Mouse (Mus musculus) testis, adult 2 months (tissue): ENCODE measurements around the gene Pde4d.

Experiments
- CTCF ChIP-seq: fragments of 200-500 bp; IDR thresholded peaks from 2 replicates; pipeline ENCODE4 v1.5.1; 2012; ENCODE audit warnings: low read depth, mild to moderate bottlenecking, inconsistent platforms, low read length, moderate library complexity; ENCODE audit not compliant: control insufficient read depth, insufficient read depth, insufficient replicate concordance
- POLR2A ChIP-seq: fragments of 200-500 bp; IDR thresholded peaks from 2 replicates; pipeline ENCODE4 v1.6.1; 2012; ENCODE audit warnings: low read depth, mild to moderate bottlenecking, inconsistent platforms, low read length, moderate library complexity; ENCODE audit not compliant: control insufficient read depth

DNA sequence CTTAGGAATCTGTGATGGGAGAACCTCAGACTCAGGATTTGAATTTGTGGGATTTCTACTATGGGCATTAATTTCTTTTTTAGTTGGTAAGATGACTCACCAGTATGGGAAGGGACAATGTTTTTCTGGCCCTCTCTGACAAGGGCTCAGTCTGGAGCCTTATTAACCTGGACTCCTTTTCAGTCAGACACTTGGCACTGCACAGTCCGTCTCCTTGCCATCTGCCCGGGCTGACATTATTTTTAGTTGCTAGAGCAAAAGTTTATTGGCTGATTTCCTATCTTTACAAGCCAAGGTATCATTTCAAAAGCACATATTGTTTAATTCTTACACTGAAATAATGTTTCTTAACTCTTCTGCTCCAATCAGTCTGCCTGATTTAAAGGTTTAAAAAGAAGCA, 1258.6 kb downstream of the Pde4d start:
- no peak for TF ChIP-seq CTCF
- no peak for TF ChIP-seq POLR2A
